Mouse (Mus musculus): ENCODE results near the gene Ccdc154.

Ccdc154 gene

GRCm38 (mm10) chr17:25184129-25184691 lies 21.9 kb downstream of the Ccdc154 start, which contains the start of gene BC003965:
TSS of gene BC003965 (plus strand) at chr17:25184554.
- peak; percentile 94 to 95 for DNase-seq (ENCODE audit: low spot score in 2 of 2)

GRCm38 (mm10) chr17:25184961-25185360 lies 22.7 kb downstream of the Ccdc154 start:
- no peak for DNase-seq (ENCODE audit: low spot score in 2 of 2)

- no peak for DNase-seq (ENCODE audit: low spot score in 2 of 2)
Observed at GRCm38 (mm10) chr17:25187784-25188149, 25.5 kb downstream of the Ccdc154 start.

- DNase-seq (ENCODE audit: low spot score in 2 of 2) = peak; percentile 37 to 69
Observed at GRCm38 (mm10) chr17:25188150-25189031, 26.1 kb downstream of the Ccdc154 start, which contains the start of gene Unkl. TSS of gene Unkl (plus strand) at chr17:25188397.

- DNase-seq (ENCODE audit: low spot score in 2 of 2) = peak in 1 of 2 experiments; percentile 14
Observed at GRCm38 (mm10) chr17:25189091-25189490, 26.8 kb downstream of the Ccdc154 start.

GRCm38 (mm10) chr17:25202401-25202800 lies 40.1 kb downstream of the Ccdc154 start:
- no peak for DNase-seq (ENCODE audit: low spot score in 2 of 2)

- no peak for DNase-seq (ENCODE audit: low spot score in 2 of 2)
Observed at GRCm38 (mm10) chr17:25210006-25210405, 47.7 kb downstream of the Ccdc154 start.

GRCm38 (mm10) chr17:25210680-25211466 lies 48.6 kb downstream of the Ccdc154 start:
- no peak for DNase-seq (ENCODE audit: low spot score in 2 of 2)

- no peak for DNase-seq (ENCODE audit: low spot score in 2 of 2)
Observed at GRCm38 (mm10) chr17:25211705-25212104, 49.4 kb downstream of the Ccdc154 start.

GRCm38 (mm10) chr17:25215431-25215830 lies 53.2 kb downstream of the Ccdc154 start:
- DNase-seq (ENCODE audit: low spot score in 2 of 2) = no peak

- DNase-seq (ENCODE audit: low spot score in 2 of 2) = no peak
Observed at GRCm38 (mm10) chr17:25218967-25219366, 56.7 kb downstream of the Ccdc154 start.

- DNase-seq (ENCODE audit: low spot score in 2 of 2) = no peak
Observed at GRCm38 (mm10) chr17:25219492-25220295, 57.4 kb downstream of the Ccdc154 start.

GRCm38 (mm10) chr17:25220746-25221145 lies 58.5 kb downstream of the Ccdc154 start:
- DNase-seq (ENCODE audit: low spot score in 2 of 2) = no peak

Measured in urinary bladder, adult 18-20 months (tissue).